Mouse (Mus musculus) myocyte (in vitro differentiated cells): ENCODE measurements around the gene Tmem189. TPM values are rescaled to one million over a fixed set of nuclear protein-coding genes. Genes with fewer than 3 reads are reported as not detected.

Source experiments
- H3K27me3 ChIP-seq: one replicate; pipeline ENCODE4 v1.6.1; 2011; ENCODE audit not compliant: control insufficient read depth, insufficient read depth, insufficient read length
- H3K36me3 ChIP-seq: one replicate; pipeline ENCODE4 v1.6.1; 2011; ENCODE audit not compliant: control insufficient read depth, insufficient read depth
- H3K4me2 ChIP-seq: one replicate; pipeline ENCODE4 v1.6.1; 2011; ENCODE audit warnings: low read depth, control low read depth
- H3K4me3 ChIP-seq: one replicate; pipeline ENCODE4 v1.5.1; 2011; ENCODE audit warnings: mild to moderate bottlenecking, control low read depth, moderate library complexity
- H3K79me2 ChIP-seq: one replicate; pipeline ENCODE4 v1.6.1; 2011; ENCODE audit not compliant: control insufficient read depth, insufficient read depth
- H3ac ChIP-seq: one replicate; pipeline ENCODE4 v1.6.1; 2011; ENCODE audit not compliant: control insufficient read depth, insufficient read length
- CEBPB ChIP-seq: IDR thresholded peaks from 2 replicates; pipeline ENCODE4 v1.6.1; 2011; ENCODE audit warnings: mild to moderate bottlenecking, moderate library complexity; ENCODE audit not compliant: poor library complexity, insufficient read depth, severe bottlenecking
- E2F4 ChIP-seq: IDR thresholded peaks from one replicate; pipeline ENCODE4 v1.6.1; 2011; ENCODE audit warnings: mild to moderate bottlenecking, control low read depth, moderate library complexity; ENCODE audit not compliant: insufficient read depth
- MAX ChIP-seq: IDR thresholded peaks from one replicate; pipeline ENCODE4 v1.6.1; 2011; ENCODE audit warnings: low read depth, mild to moderate bottlenecking, control low read depth
- MYOD1 ChIP-seq, 3 experiments: IDR thresholded peaks; one replicate each; pipeline ENCODE4 v1.6.1; 2011; ENCODE audit warnings: control low read depth in 2 of 3, low read depth in 2 of 3, mild to moderate bottlenecking in 2 of 3, moderate library complexity in 1 of 3; ENCODE audit not compliant: insufficient read length in 2 of 3, control insufficient read depth in 1 of 3
- MYOG ChIP-seq, 3 experiments: IDR thresholded peaks; one replicate each; pipeline ENCODE4 v1.6.1; 2011; ENCODE audit warnings: control low read depth in 2 of 3, low read depth in 2 of 3, mild to moderate bottlenecking in 2 of 3; ENCODE audit not compliant: insufficient read length in 2 of 3, control insufficient read depth in 1 of 3, insufficient read depth in 1 of 3
- POLR2A ChIP-seq: IDR thresholded peaks from one replicate; pipeline ENCODE4 v1.6.1; 2011; ENCODE audit warnings: low read depth, mild to moderate bottlenecking, control low read depth, moderate library complexity; ENCODE audit not compliant: insufficient read length
- POLR2AphosphoS2 ChIP-seq: IDR thresholded peaks from one replicate; pipeline ENCODE4 v1.6.1; 2011; ENCODE audit warnings: low read depth, control low read depth; ENCODE audit not compliant: insufficient read length
- REST ChIP-seq: IDR thresholded peaks from one replicate; pipeline ENCODE4 v1.6.1; 2011; ENCODE audit warnings: mild to moderate bottlenecking, control low read depth, moderate library complexity; ENCODE audit not compliant: insufficient read depth, insufficient read length
- SRF ChIP-seq: IDR thresholded peaks from one replicate; pipeline ENCODE4 v1.6.1; 2011; ENCODE audit warnings: low read depth; ENCODE audit not compliant: control insufficient read depth, insufficient read length
- TCF12 ChIP-seq: IDR thresholded peaks from one replicate; pipeline ENCODE4 v1.6.1; 2011; ENCODE audit warnings: mild to moderate bottlenecking, control low read depth; ENCODE audit not compliant: poor library complexity, insufficient read depth, severe bottlenecking
- TCF3 ChIP-seq: IDR thresholded peaks from one replicate; pipeline ENCODE4 v1.6.1; 2011; ENCODE audit warnings: low read depth, control low read depth; ENCODE audit not compliant: insufficient read length
- USF1 ChIP-seq: IDR thresholded peaks from one replicate; pipeline ENCODE4 v1.6.1; 2011; ENCODE audit warnings: low read depth, mild to moderate bottlenecking, control low read depth, moderate library complexity
- polyA plus RNA-seq: library from polyadenylated mRNA; unstranded; fragments of >200 nt; fragmentation: generic; extraction: Trizol; gene quantifications from one replicate; pipeline ENCODE4 v1.2.1, GENCODE M21; 2012; ENCODE audit warnings: missing spikeins

Gene Tmem189
- polyA plus RNA-seq, 1 experiment: 91.9 TPM

DNA sequence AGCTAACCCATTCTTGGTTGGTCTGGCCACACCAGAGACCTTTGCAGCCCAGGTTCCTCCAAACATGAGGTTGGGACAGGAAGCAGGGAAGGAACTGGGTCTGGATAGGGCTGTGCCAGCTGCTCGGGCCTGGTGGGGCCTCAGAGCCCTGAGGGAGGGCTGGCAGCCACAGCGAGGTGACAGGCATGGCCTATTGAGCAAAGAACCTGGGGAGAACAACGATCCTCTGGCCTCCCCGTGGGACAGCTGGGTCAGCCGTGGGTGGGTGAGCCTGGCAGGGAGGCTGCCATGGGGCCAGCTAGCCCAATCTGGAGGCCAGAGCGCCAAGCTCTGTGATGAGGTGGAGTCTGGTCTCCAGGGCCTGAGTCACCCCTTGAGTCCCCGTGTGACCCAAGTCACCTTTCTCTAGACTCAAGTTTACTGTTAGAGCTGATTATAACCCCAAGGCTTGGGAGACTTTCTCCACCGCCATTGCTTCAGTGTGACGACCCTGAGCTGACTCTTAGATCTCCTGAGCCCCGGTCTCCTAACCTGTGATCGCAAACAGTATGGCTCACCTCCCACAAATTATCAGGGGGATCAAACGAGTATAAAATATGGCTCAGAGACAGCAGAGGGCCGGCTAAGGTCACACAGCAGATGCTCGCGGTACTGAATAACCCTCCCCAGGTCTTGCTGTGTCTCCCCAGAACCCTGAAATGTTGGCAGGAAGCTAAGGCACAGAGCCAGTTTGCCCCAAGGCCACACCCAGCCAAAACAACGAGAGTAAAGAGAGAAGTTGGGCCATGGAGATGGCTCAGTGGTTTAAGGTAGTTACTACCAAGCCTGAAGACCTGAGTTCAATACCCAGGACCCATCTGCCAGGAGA lies 3.0 kb downstream of the Tmem189 start:
- Histone ChIP-seq H3K4me3 (no peak overlapping the region), H3K79me2 (peaks cover 17% of the 10 kb centered on the region), H3K36me3 (peaks cover 8% of the 10 kb centered on the region), H3K4me2 (peak overlapping the region; percentile 18), H3ac (no peak overlapping the region), H3K27me3 (no peaks in the 10 kb centered on the region)
- peak in 1 of 3 experiments; percentile 71 for TF ChIP-seq MYOG (IDR thresholded peaks at IDR 0.05; ENCODE audit: control insufficient read depth in 1 of 3, insufficient read depth in 1 of 3, insufficient read length in 2 of 3, low read depth in 2 of 3)
- no peak for TF ChIP-seq TCF3
- TF ChIP-seq MYOD1 (IDR thresholded peaks at IDR 0.05; ENCODE audit: control insufficient read depth in 1 of 3, insufficient read length in 2 of 3, low read depth in 2 of 3): peak in 1 of 3 experiments; percentile 70

DNA sequence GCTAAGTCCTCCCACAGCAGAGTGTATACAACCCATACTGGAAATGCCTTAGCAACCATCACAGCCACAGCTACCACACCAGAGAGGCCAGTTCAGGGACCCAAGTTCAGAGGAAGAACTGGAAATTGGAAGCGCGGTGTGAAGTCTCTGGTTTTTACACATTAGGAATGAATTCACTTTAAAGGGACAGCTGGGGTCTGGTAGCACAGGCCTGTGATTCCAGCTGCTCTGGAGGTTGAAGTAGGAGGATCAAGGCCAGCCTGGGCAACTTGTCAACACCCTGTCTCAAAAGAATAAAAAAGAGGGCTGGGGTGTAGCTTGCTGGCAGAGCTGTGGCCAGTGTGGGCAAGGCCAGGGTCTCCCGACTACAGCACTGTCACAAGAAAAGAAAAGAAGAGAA lies 3.8 kb downstream of the Tmem189 start:
- Histone ChIP-seq H3K27me3 (no peaks in the 10 kb centered on the region), H3ac (no peak overlapping the region), H3K36me3 (peaks cover under 1% of the 10 kb centered on the region), H3K4me2 (no peak overlapping the region), H3K79me2 (peaks cover 10% of the 10 kb centered on the region), H3K4me3 (no peak overlapping the region)
- TF ChIP-seq CEBPB (no peak), MYOG (IDR thresholded peaks at IDR 0.05; ENCODE audit: control insufficient read depth in 1 of 3, insufficient read depth in 1 of 3, insufficient read length in 2 of 3, low read depth in 2 of 3) (peak in 1 of 3 experiments; percentile 12)

GRCm38 (mm10) chr2:167685137-167685536 lies 4.5 kb downstream of the Tmem189 start:
- no peak overlapping the region for H3ac ChIP-seq
- H3K4me3 ChIP-seq: no peak overlapping the region
- H3K27me3 ChIP-seq: no peaks in the 10 kb centered on the region
- peaks cover 2% of the 10 kb centered on the region for H3K79me2 ChIP-seq
- H3K4me2 ChIP-seq: no peak overlapping the region
- TF ChIP-seq SRF (no peak), E2F4 (no peak), TCF12 (no peak), POLR2AphosphoS2 (no peak), MYOD1 (IDR thresholded peaks at IDR 0.05; ENCODE audit: control insufficient read depth in 1 of 3, insufficient read length in 2 of 3, low read depth in 2 of 3) (peak; percentile 14 to 60 (median 50)), POLR2A (no peak), REST (no peak), TCF3 (no peak), USF1 (no peak), MYOG (IDR thresholded peaks at IDR 0.05; ENCODE audit: control insufficient read depth in 1 of 3, insufficient read depth in 1 of 3, insufficient read length in 2 of 3, low read depth in 2 of 3) (peak in 1 of 3 experiments; percentile 57), MAX (no peak), CEBPB (no peak)
- no peaks in the 10 kb centered on the region for H3K36me3 ChIP-seq

- no peak overlapping the region for H3ac ChIP-seq
- H3K4me3 ChIP-seq: no peak overlapping the region
- no peaks in the 10 kb centered on the region for H3K36me3 ChIP-seq
- H3K79me2 ChIP-seq: no peaks in the 10 kb centered on the region
- H3K4me2 ChIP-seq: no peak overlapping the region
- no peaks in the 10 kb centered on the region for H3K27me3 ChIP-seq
- TF ChIP-seq E2F4: no peak
- peak in 1 of 3 experiments; percentile 36 for TF ChIP-seq MYOD1 (IDR thresholded peaks at IDR 0.05; ENCODE audit: control insufficient read depth in 1 of 3, insufficient read length in 2 of 3, low read depth in 2 of 3)
- TF ChIP-seq TCF3: no peak
- TF ChIP-seq POLR2A: no peak
- TF ChIP-seq SRF: no peak
- no peak for TF ChIP-seq CEBPB
- no peak for TF ChIP-seq USF1
- TF ChIP-seq MYOG (IDR thresholded peaks at IDR 0.05; ENCODE audit: control insufficient read depth in 1 of 3, insufficient read depth in 1 of 3, insufficient read length in 2 of 3, low read depth in 2 of 3): peak in 1 of 3 experiments; percentile 76
Observed at GRCm38 (mm10) chr2:167683721-167684120, 5.9 kb downstream of the Tmem189 start.

DNA sequence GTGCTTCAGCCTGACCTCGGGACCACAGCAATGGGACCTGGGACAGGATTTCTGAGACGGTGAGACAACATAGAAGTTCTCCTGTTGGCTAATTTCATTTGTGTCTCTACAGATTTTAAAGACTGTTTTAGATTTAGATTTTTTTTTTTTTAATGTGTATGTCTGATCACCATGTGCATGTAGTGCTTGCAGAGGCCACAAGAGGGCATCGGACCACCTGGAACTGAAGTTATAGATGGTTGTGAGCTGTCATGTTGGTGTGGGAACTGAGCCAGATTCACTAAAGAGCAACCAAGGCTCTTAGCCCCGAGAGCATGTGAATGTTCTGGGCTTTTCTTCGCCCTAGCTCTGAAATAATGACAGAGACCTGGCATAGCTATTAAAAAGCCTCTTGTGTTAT lies 9.0 kb downstream of the Tmem189 start:
- Histone ChIP-seq H3K79me2 (no peaks in the 10 kb centered on the region), H3ac (no peak overlapping the region), H3K4me3 (no peak overlapping the region), H3K4me2 (no peak overlapping the region), H3K27me3 (no peaks in the 10 kb centered on the region), H3K36me3 (no peaks in the 10 kb centered on the region)
- no peak for TF ChIP-seq CEBPB
- no peak for TF ChIP-seq TCF12
- no peak for TF ChIP-seq SRF
- no peak for TF ChIP-seq MYOD1 (IDR thresholded peaks at IDR 0.05; ENCODE audit: control insufficient read depth in 1 of 3, insufficient read length in 2 of 3, low read depth in 2 of 3)
- TF ChIP-seq E2F4: no peak
- TF ChIP-seq REST: no peak
- no peak for TF ChIP-seq TCF3
